Mouse (Mus musculus): Measurements from ENCODE around the gene Rdh19. TPM values are rescaled to one million over a fixed set of nuclear protein-coding genes. Genes with fewer than 3 reads are reported as not detected.
"Not testable (repeated sequence)": the region's sequence is repeated elsewhere in the genome, so short reads cannot be mapped to it uniquely, and the experiment has no call there.

Gene Rdh19
- total and polyA plus RNA-seq, 3 experiments = not detected

- no peak overlapping the region for H3K27ac ChIP-seq (ENCODE audit: control insufficient read depth, low read depth, low read length)
- TF ChIP-seq ZMIZ1 (IDR thresholded peaks at IDR 0.05; ENCODE audit: low read depth, low read length) = no peak
- no peak for TF ChIP-seq ELF1 (IDR thresholded peaks at IDR 0.05; ENCODE audit: low read depth, low read length)
- TF ChIP-seq USF2 (IDR thresholded peaks at IDR 0.05; ENCODE audit: borderline replicate concordance in 1 of 2, insufficient read depth in 1 of 2, low read depth in 1 of 2, low read length in 2 of 2) = no peak
- TF ChIP-seq GABPA (IDR thresholded peaks at IDR 0.05; ENCODE audit: low read depth, low read length) = no peak
- no peak for TF ChIP-seq POLR2AphosphoS5 (IDR thresholded peaks at IDR 0.05; ENCODE audit: borderline replicate concordance, low read depth, low read length)
- TF ChIP-seq MEF2A (IDR thresholded peaks at IDR 0.05; ENCODE audit: extremely low read depth, insufficient replicate concordance, low read depth, low read length, poor library complexity, severe bottlenecking) = no peak
- TF ChIP-seq MYB (IDR thresholded peaks at IDR 0.05; ENCODE audit: low read depth, low read length) = no peak
- TF ChIP-seq JUND (IDR thresholded peaks at IDR 0.05; ENCODE audit: low read depth, low read length) = no peak
- no peak for TF ChIP-seq MAFK (IDR thresholded peaks at IDR 0.05; ENCODE audit: borderline replicate concordance, low read depth, low read length)
- TF ChIP-seq POLR2A (IDR thresholded peaks at IDR 0.05; ENCODE audit: control insufficient read depth in 1 of 2, insufficient read depth in 1 of 2, low read depth in 1 of 2, low read length in 2 of 2, poor library complexity in 1 of 2) = no peak
- no peak for TF ChIP-seq GATA1 (IDR thresholded peaks at IDR 0.05; ENCODE audit: low read depth, low read length)
- H3K79me2 ChIP-seq (ENCODE audit: control insufficient read depth, insufficient read depth, low read length, poor library complexity) = no peaks in the 10 kb centered on the region
- H3K9me3 ChIP-seq (replicated peaks; ENCODE audit: insufficient read depth, low read length) = no peaks in the 10 kb centered on the region
- no peaks in the 10 kb centered on the region for H3K36me3 ChIP-seq (ENCODE audit: control insufficient read depth in 1 of 2, insufficient read depth in 2 of 2, low read length in 2 of 2)
- no peak overlapping the region for H3K4me3 ChIP-seq (ENCODE audit: control insufficient read depth in 1 of 2, insufficient read depth in 1 of 2, low read depth in 2 of 2, low read length in 2 of 2)
- no peak overlapping the region for H3K9ac ChIP-seq (ENCODE audit: control insufficient read depth, low read depth, low read length, poor library complexity, severe bottlenecking)
- no peak for DNase-seq (ENCODE audit: low read depth, low spot score)
- peaks cover 2% of the 10 kb centered on the region in 2 experiments; a peak in 2 of 4 replicates for H3K27me3 ChIP-seq (ENCODE audit: control insufficient read depth in 1 of 2, insufficient read depth in 2 of 2, low read length in 2 of 2)
- H3K4me1 ChIP-seq (ENCODE audit: control insufficient read depth in 1 of 2, insufficient read depth in 2 of 2, low read length in 2 of 2) = no peaks in the 10 kb centered on the region
Measured at GRCm38 (mm10) chr10:127838539-127838938, 11.2 kb upstream of the Rdh19 start.

- H3K4me3 ChIP-seq (ENCODE audit: control insufficient read depth in 1 of 2, insufficient read depth in 1 of 2, low read depth in 2 of 2, low read length in 2 of 2) = no peak overlapping the region
Measured at GRCm38 (mm10) chr10:127840776-127841175, 9.0 kb upstream of the Rdh19 start.

GRCm38 (mm10) chr10:127845945-127846344 lies 3.8 kb upstream of the Rdh19 start:
- H3K4me3 ChIP-seq (ENCODE audit: control insufficient read depth in 1 of 2, insufficient read depth in 1 of 2, low read depth in 2 of 2, low read length in 2 of 2); H3K4me1 ChIP-seq (ENCODE audit: control insufficient read depth in 1 of 2, insufficient read depth in 2 of 2, low read length in 2 of 2); H3K27me3 ChIP-seq (ENCODE audit: control insufficient read depth in 1 of 2, insufficient read depth in 2 of 2, low read length in 2 of 2); H3K36me3 ChIP-seq (ENCODE audit: control insufficient read depth in 1 of 2, insufficient read depth in 2 of 2, low read length in 2 of 2); H3K9ac ChIP-seq (ENCODE audit: control insufficient read depth, low read depth, low read length, poor library complexity, severe bottlenecking); H3K27ac ChIP-seq (ENCODE audit: control insufficient read depth, low read depth, low read length); H3K9me3 ChIP-seq (replicated peaks; ENCODE audit: insufficient read depth, low read length); H3K79me2 ChIP-seq (ENCODE audit: control insufficient read depth, insufficient read depth, low read length, poor library complexity); DNase-seq (ENCODE audit: low read depth, low spot score): not testable (repeated sequence)

More at GRCm38 (mm10) chr10:127840776-127841175, 9.0 kb upstream of the Rdh19 start:
- H3K27ac ChIP-seq (ENCODE audit: control insufficient read depth, low read depth, low read length) = no peak overlapping the region
- H3K36me3 ChIP-seq (ENCODE audit: control insufficient read depth in 1 of 2, insufficient read depth in 2 of 2, low read length in 2 of 2) = no peaks in the 10 kb centered on the region
- no peaks in the 10 kb centered on the region for H3K79me2 ChIP-seq (ENCODE audit: control insufficient read depth, insufficient read depth, low read length, poor library complexity)
- H3K9ac ChIP-seq (ENCODE audit: control insufficient read depth, low read depth, low read length, poor library complexity, severe bottlenecking) = no peak overlapping the region
- TF ChIP-seq USF2 (IDR thresholded peaks at IDR 0.05; ENCODE audit: borderline replicate concordance in 1 of 2, insufficient read depth in 1 of 2, low read depth in 1 of 2, low read length in 2 of 2) = no peak
- peak; percentile 55 for TF ChIP-seq GATA1 (IDR thresholded peaks at IDR 0.05; ENCODE audit: low read depth, low read length)
- peak in 1 of 2 experiments; percentile 62; a peak in 2 of 4 replicates for TF ChIP-seq EP300 (IDR thresholded peaks at IDR 0.05; ENCODE audit: low read depth in 1 of 2, low read length in 2 of 2)
- TF ChIP-seq TCF12 (IDR thresholded peaks at IDR 0.05; ENCODE audit: low read depth, low read length) = peak; percentile 66
- TF ChIP-seq RCOR1 (IDR thresholded peaks at IDR 0.05; ENCODE audit: low read depth, low read length) = 0 out of 2 replicates have a peak, but pooled peaks have one; percentile 12
- TF ChIP-seq MXI1 (IDR thresholded peaks at IDR 0.05; ENCODE audit: low read depth, low read length) = no peak
- no peaks in the 10 kb centered on the region for H3K4me1 ChIP-seq (ENCODE audit: control insufficient read depth in 1 of 2, insufficient read depth in 2 of 2, low read length in 2 of 2)
- H3K27me3 ChIP-seq (ENCODE audit: control insufficient read depth in 1 of 2, insufficient read depth in 2 of 2, low read length in 2 of 2) = 0 out of 4 replicates have a peak, but pooled peaks cover 0 to 2% of the 10 kb centered on the region in 2 experiments
- DNase-seq (ENCODE audit: low read depth, low spot score) = peak; percentile 40
- no peaks in the 10 kb centered on the region for H3K9me3 ChIP-seq (replicated peaks; ENCODE audit: insufficient read depth, low read length)

Measured in MEL (cell line).